Mouse (Mus musculus): Measurements from ENCODE around the gene Atp2b2. TPM values are rescaled to one million over a fixed set of nuclear protein-coding genes. Genes with fewer than 3 reads are reported as not detected.

Atp2b2 gene
- polyA plus RNA-seq, 2 experiments, result 0.55 to 0.91 TPM

DNA sequence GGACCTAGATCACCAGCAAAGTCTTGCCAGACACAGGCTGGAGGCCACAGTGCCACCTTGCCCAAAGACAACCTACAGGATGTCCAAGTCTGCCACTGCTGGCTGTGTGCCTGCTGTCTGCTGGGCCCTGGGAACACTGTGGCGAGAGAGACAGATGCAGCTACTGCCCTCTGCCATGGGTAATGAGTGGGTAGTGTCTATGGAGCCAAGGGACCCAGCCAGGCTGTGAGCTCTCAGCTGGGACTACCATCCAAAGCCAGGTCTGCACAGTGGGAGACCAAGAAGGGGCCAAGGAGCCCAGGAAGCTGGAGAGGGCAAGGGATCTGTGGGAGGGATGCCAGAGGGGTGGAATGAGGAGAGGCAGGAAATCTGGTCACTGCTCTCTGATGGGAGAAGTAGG, 83.1 kb downstream of the Atp2b2 start:
- TF ChIP-seq CTCF (IDR thresholded peaks at IDR 0.05; ENCODE audit: low read depth) (no peak), EP300 (IDR thresholded peaks at IDR 0.05; ENCODE audit: low read depth) (no peak)
- ATAC-seq (ENCODE audit: insufficient read depth), result no peak
- 40% methylated on average over 1 of the region's 1 CpGs for WGBS (ENCODE audit: insufficient replicate concordance)

DNA sequence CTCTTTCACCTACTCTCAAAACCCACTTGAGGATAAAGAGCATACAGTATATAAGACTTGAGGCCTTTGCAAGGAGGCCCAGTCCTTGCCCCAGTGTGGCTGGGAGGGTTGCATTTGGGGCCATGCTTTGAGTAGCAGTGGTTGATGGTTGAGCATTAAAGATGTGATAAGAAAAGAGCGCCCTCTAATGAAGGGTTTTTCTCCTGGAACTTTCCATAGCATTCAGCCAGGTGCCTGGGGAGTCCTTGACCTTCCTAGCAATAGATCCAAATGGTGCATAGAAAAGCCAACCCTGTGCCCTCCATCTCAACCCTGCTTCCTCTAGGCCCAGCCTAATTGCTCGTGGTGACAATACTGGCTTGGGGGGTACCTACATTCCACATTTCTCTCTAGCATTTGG, 83.7 kb downstream of the Atp2b2 start:
- Histone ChIP-seq H3K9ac (replicated peaks) (no peak overlapping the region), H3K36me3 (replicated peaks; ENCODE audit: control insufficient read depth, insufficient read depth, low read depth) (no peaks in the 10 kb centered on the region), H3K4me3 (ENCODE audit: insufficient read depth in 1 of 2, low read depth in 2 of 2, low read length in 2 of 2) (no peak overlapping the region), H3K4me1 (replicated peaks; ENCODE audit: control insufficient read depth in 2 of 2, insufficient read depth in 2 of 2, low read length in 1 of 2) (no peaks in the 10 kb centered on the region), H3K27me3 (ENCODE audit: control insufficient read depth, insufficient read depth, low read length) (no peaks in the 10 kb centered on the region), H3K9me3 (ENCODE audit: control insufficient read depth, low read length) (no peaks in the 10 kb centered on the region), H3K27ac (no peak overlapping the region), H3K4me2 (ENCODE audit: low read depth) (no peak overlapping the region)
- WGBS (ENCODE audit: insufficient replicate concordance), result 49% methylated on average over 2 of the region's 2 CpGs
- ATAC-seq (ENCODE audit: insufficient read depth) (no peak), DNase-seq (ENCODE audit: low read depth in 3 of 3, low spot score in 3 of 3) (no peak)
- TF ChIP-seq EP300 (IDR thresholded peaks at IDR 0.05; ENCODE audit: low read depth) (no peak), CTCF (IDR thresholded peaks at IDR 0.05; ENCODE audit: low read depth) (no peak)

More for the DNA sequence above, 83.1 kb downstream of the Atp2b2 start:
- H3K9me3 ChIP-seq (ENCODE audit: control insufficient read depth, low read length), result no peaks in the 10 kb centered on the region
- no peaks in the 10 kb centered on the region for H3K27me3 ChIP-seq (ENCODE audit: control insufficient read depth, insufficient read depth, low read length)
- H3K36me3 ChIP-seq (replicated peaks; ENCODE audit: control insufficient read depth, insufficient read depth, low read depth), result no peaks in the 10 kb centered on the region
- no peak overlapping the region for H3K4me3 ChIP-seq (ENCODE audit: insufficient read depth in 1 of 2, low read depth in 2 of 2, low read length in 2 of 2)
- no peak overlapping the region for H3K9ac ChIP-seq (replicated peaks)
- H3K4me1 ChIP-seq (replicated peaks; ENCODE audit: control insufficient read depth in 2 of 2, insufficient read depth in 2 of 2, low read length in 1 of 2), result no peaks in the 10 kb centered on the region
- H3K4me2 ChIP-seq (ENCODE audit: low read depth), result no peak overlapping the region
- no peak overlapping the region for H3K27ac ChIP-seq
- no peak for DNase-seq (ENCODE audit: low read depth in 3 of 3, low spot score in 3 of 3)

DNA sequence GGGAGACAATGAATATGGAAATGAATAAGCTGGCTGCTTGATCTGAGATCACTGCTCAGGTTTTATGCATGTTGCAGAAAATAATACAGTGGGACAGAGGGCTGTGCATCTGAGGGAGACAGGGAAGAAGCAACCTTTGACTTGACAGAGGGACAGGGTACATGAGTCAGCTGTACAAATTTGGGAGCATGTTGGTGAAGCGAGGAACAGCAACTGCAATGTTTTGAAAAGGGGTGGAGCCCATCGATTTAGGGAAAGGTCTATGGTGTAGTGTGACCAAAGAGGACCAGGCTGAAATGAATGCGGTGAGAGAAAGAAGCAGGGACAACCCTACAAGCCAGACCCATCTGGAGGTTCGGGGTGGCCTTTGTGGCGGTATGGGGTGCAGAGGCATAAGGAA, 84.4 kb downstream of the Atp2b2 start:
- no peaks in the 10 kb centered on the region for H3K4me1 ChIP-seq (replicated peaks; ENCODE audit: control insufficient read depth in 2 of 2, insufficient read depth in 2 of 2, low read length in 1 of 2)
- no peak for TF ChIP-seq CTCF (IDR thresholded peaks at IDR 0.05; ENCODE audit: low read depth)
- TF ChIP-seq EP300 (IDR thresholded peaks at IDR 0.05; ENCODE audit: low read depth), result no peak
- H3K27me3 ChIP-seq (ENCODE audit: control insufficient read depth, insufficient read depth, low read length), result no peaks in the 10 kb centered on the region
- DNase-seq (ENCODE audit: low read depth in 3 of 3, low spot score in 3 of 3), result no peak
- H3K9ac ChIP-seq (replicated peaks), result no peak overlapping the region
- no peak overlapping the region for H3K4me3 ChIP-seq (ENCODE audit: insufficient read depth in 1 of 2, low read depth in 2 of 2, low read length in 2 of 2)
- no peaks in the 10 kb centered on the region for H3K36me3 ChIP-seq (replicated peaks; ENCODE audit: control insufficient read depth, insufficient read depth, low read depth)
- no peak overlapping the region for H3K27ac ChIP-seq
- no peak for ATAC-seq (ENCODE audit: insufficient read depth)
- no peaks in the 10 kb centered on the region for H3K9me3 ChIP-seq (ENCODE audit: control insufficient read depth, low read length)
- 65% methylated on average over 5 of the region's 5 CpGs for WGBS (ENCODE audit: insufficient replicate concordance)
- no peak overlapping the region for H3K4me2 ChIP-seq (ENCODE audit: low read depth)

DNA sequence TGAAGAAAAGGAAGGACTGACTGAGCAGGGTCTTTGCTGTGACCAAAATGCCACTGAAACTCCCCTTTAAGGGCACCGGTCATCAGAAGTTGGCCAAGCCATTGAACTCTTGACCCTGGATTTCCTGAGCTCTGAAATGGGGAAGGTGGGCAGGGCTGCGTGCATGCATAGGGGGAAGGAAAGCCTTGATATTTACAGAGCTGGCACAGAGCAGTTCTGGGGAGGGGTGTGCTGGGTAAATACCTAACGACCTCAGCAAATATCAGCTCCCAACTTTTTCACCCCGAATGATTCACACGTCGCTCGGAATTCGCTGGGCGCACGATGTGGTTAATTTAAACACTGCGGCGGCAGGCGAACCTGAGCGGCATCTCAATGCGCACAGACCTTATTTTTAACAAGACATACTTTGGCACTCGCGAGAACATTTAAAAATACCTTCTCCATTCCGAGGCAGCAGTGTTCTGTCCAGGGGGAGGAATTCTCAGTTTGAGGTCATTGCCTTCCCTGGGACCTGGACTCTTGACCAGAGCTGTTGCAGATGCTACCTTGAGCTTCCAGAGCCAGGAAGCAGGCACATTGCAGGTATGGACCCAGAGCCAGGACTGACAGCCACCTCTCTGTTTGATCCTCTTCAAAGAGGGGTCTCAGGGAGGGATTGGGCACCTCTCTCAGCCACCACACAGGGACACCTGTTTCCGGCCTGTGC, 85.0 kb downstream of the Atp2b2 start:
- Histone ChIP-seq H3K4me1 (replicated peaks; ENCODE audit: control insufficient read depth in 2 of 2, insufficient read depth in 2 of 2, low read length in 1 of 2) (no peaks in the 10 kb centered on the region), H3K27me3 (ENCODE audit: control insufficient read depth, insufficient read depth, low read length) (no peaks in the 10 kb centered on the region), H3K36me3 (replicated peaks; ENCODE audit: control insufficient read depth, insufficient read depth, low read depth) (no peaks in the 10 kb centered on the region), H3K4me2 (ENCODE audit: low read depth) (no peak overlapping the region), H3K9me3 (ENCODE audit: control insufficient read depth, low read length) (no peaks in the 10 kb centered on the region), H3K27ac (no peak overlapping the region), H3K4me3 (ENCODE audit: insufficient read depth in 1 of 2, low read depth in 2 of 2, low read length in 2 of 2) (no peak overlapping the region), H3K9ac (replicated peaks) (no peak overlapping the region)
- TF ChIP-seq CTCF (IDR thresholded peaks at IDR 0.05; ENCODE audit: low read depth) (no peak), EP300 (IDR thresholded peaks at IDR 0.05; ENCODE audit: low read depth) (no peak)
- DNase-seq (ENCODE audit: low read depth in 3 of 3, low spot score in 3 of 3) (no peak), ATAC-seq (ENCODE audit: insufficient read depth) (no peak)
- 59% methylated on average over 19 of the region's 19 CpGs for WGBS (ENCODE audit: insufficient replicate concordance)

DNA sequence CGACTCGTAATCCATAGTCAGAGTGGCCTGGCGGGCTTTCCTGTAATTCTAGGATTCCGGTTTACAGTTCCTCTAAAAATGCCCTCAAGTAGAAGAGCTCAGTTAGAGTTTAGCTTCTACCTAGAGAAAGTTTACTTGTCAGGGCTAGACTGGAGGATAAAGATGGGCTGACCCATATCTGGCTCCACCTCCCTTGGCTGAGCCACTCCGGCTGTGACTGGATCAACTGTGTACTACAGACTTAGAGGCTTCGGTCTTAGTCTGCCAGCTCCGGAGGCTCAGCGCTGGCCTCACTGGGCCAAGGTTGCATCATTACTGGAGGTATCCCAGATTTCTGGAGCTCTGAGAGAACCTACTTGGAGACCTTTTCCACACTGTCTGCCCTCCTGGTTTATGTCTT, 94.9 kb downstream of the Atp2b2 start:
- WGBS (ENCODE audit: insufficient replicate concordance), result 71% methylated on average over 8 of the region's 8 CpGs
- TF ChIP-seq EP300 (IDR thresholded peaks at IDR 0.05; ENCODE audit: low read depth) (no peak), CTCF (IDR thresholded peaks at IDR 0.05; ENCODE audit: low read depth) (no peak)
- ATAC-seq (ENCODE audit: insufficient read depth), result no peak

More for the DNA sequence above, 94.9 kb downstream of the Atp2b2 start:
- H3K4me2 ChIP-seq (ENCODE audit: low read depth), result no peak overlapping the region
- H3K4me3 ChIP-seq (ENCODE audit: insufficient read depth in 1 of 2, low read depth in 2 of 2, low read length in 2 of 2), result no peak overlapping the region
- H3K4me1 ChIP-seq (replicated peaks; ENCODE audit: control insufficient read depth in 2 of 2, insufficient read depth in 2 of 2, low read length in 1 of 2), result no peaks in the 10 kb centered on the region
- H3K27ac ChIP-seq, result no peak overlapping the region
- H3K36me3 ChIP-seq (replicated peaks; ENCODE audit: control insufficient read depth, insufficient read depth, low read depth), result no peaks in the 10 kb centered on the region
- H3K9me3 ChIP-seq (ENCODE audit: control insufficient read depth, low read length), result no peaks in the 10 kb centered on the region
- no peak overlapping the region for H3K9ac ChIP-seq (replicated peaks)
- no peaks in the 10 kb centered on the region for H3K27me3 ChIP-seq (ENCODE audit: control insufficient read depth, insufficient read depth, low read length)
- DNase-seq (ENCODE audit: low read depth in 3 of 3, low spot score in 3 of 3), result no peak

All from liver, embryonic 14.5 days (tissue).